Mouse (Mus musculus) ES-CJ7 (cell line): ENCODE results near the gene Polh.

ENCODE experiments used
- DNase-seq: peaks from one replicate; pipeline ENCODE4 v3.0.0; 2011; ENCODE audit warnings: low read depth, low spot score

Gene Polh

GRCm38 (mm10) chr17:46132058-46132718 lies 70.3 kb downstream of the Polh start:
- DNase-seq: peak; percentile 66

DNA sequence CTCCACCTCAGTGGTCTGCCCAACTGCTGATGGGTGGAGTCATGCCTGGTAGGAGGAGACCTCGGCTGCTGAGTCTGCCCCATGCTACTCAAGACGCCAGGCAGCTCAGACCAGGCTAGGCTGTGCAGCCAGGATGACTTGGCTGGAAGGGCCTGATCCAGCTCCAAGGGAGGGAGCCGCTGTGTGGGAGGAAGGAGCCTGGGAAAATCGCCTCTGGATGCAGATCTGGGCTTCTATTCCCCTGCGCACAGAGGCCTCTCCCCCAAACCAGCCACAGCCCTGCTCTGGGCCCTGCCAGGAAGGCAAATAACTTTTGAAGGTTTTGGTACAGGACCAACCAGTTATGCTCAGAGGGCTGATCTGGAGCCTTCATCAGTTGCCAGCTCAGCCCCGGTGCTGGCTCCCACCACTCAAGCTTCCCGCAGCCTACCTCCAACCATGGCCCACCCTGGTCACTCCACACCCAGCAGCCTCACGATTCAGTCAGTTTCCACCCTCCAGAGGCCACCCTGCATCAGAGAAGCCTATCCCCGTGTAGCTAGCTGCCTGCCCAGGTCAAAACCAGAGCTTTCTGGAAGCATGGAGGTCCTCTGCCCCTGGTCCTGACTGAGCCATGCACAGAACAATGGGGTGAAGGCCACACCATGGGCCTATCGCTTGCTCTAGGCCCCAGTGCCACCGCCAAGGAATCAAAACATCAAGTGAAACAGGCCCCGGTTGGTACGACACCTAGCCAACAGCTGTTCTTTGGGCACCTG lies 72.5 kb downstream of the Polh start:
- DNase-seq: no peak

GRCm38 (mm10) chr17:46127814-46128493 lies 74.5 kb downstream of the Polh start:
- DNase-seq: peak; percentile 53

- no peak for DNase-seq
Measured at GRCm38 (mm10) chr17:46126608-46127007, 75.8 kb downstream of the Polh start.

- no peak for DNase-seq
Measured at GRCm38 (mm10) chr17:46123953-46124700, 78.3 kb downstream of the Polh start.

- no peak for DNase-seq
Measured at GRCm38 (mm10) chr17:46123285-46123684, 79.2 kb downstream of the Polh start.

DNA sequence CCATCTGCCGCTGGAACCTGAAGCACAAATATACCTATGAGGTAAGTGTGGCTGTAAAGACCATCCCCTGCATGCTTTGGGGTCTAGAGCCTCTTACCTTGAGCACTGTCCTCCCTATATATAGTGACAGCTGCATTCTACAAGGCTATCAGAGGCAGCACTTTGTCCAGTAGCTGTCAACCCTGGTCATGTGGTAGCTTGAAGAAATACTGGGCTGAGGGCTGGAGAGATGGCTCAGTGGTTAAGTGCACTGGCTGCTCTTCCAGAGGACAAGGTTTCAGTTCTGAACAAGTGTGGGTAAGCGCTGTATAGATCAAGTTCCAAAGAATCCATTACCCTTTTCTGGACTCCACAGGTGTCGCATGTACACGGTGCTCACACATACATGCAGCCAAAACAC lies 79.7 kb downstream of the Polh start:
- no peak for DNase-seq
